Mouse (Mus musculus): ENCODE results near the gene Tmem19.

DNA sequence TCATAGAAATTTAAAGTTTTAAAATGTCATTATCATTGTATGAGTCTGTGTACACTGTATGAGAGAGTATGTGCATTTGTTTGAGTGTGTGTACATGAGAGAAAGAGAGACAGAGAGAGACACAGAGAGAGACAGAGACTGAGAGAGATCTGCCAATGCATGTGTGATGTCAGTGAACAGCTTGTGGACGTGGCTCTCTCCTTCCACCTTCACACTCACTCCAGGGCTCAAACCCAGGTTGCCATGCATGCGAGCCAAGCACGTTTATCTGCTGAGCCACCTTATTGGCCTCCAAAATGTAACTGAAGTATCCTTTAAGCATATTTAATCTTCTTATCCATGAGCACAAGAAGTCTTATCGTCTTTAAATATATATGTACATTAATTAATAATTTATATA is 25.4 kb downstream of the Tmem19 start:
- TF ChIP-seq POLR2A (IDR thresholded peaks at IDR 0.05; ENCODE audit: borderline replicate concordance, control insufficient read depth, low read depth, low read length) (no peak), CTCF (IDR thresholded peaks at IDR 0.05; ENCODE audit: control insufficient read depth, insufficient read depth, low read length) (no peak)

All from bone marrow, adult 2 months (tissue).